Comparison of ENCODE assay signal across 9 mouse cellular contexts in the genomic region with DNA sequence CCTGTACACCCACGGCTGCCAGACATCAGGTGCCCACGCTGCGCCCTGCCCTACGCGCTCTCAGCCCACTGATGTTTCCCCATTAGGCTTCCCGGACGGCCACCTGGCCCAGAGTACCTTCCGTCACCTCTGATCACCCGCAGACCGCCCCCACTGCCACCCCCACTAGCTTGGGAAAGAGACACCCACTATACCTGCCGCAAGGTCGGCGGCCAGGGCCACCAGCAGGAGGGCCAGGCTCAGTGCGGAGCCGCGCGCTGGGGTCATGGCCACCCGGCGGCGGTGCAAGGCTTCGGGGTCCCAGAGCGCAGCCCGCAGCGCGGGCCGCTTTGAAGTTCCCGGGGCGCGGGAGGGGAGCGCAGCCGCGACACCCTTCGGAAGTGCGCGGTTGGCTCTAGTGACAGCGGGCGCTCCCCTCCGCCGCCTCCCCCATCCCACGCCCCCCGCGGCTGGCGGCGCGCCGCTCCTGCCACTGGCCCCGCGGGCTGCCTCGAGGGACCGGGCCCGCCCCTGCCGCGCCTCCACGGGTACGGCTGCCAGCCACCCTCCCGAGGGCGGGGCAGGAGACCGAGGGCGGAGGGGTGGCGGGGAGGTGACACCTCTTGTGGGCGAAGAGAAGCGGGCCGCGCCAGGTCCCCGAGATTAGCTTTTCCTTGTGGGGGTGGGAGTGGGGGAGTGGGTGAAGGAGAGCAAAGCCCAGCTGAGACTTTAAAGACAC. TPM values are rescaled to one million over a fixed set of nuclear protein-coding genes. Genes with fewer than 3 reads are reported as not detected.
DNase-seq lines count a peak whose midpoint lies in the region; ATAC-seq lines count a peak whose summit lies in the region.
"Had no signal": no experiment of that assay in that cellular context is flagged by ENCODE, and none has a peak within 500 bp of the region (broad histone marks: within the 10 kb centered on the region; RNA-seq: fewer than 3 reads in every experiment).

A gene (minus strand): TSS at position 482 of the 718 bp plus-strand sequence.

- under 1% methylated on average over 64 of the region's 65 CpGs for WGBS in heart, embryonic 10.5 days
- under 1% methylated on average over 63 of the region's 65 CpGs for WGBS in kidney, embryonic 15.5 days
- WGBS in limb, embryonic 15.5 days: under 1% methylated on average over 55 of the region's 65 CpGs
- under 1% methylated on average over 62 of the region's 65 CpGs for WGBS in midbrain, embryonic 14.5 days
- WGBS in stomach, embryonic 15.5 days: under 1% methylated on average over 62 of the region's 65 CpGs

- peak; percentile 83 for ATAC-seq in kidney, embryonic 15.5 days (replicated peaks; ENCODE audit: low FRiP score)
- ATAC-seq in limb, embryonic 15.5 days (ENCODE audit: insufficient number of reproducible peaks, low FRiP score, low TSS enrichment, low read depth): peak; percentile 48; the same call in 1 of the 2 replicates
- peak; percentile 80 for ATAC-seq in midbrain, embryonic 14.5 days (ENCODE audit: low FRiP score, low TSS enrichment)
- ATAC-seq in stomach, embryonic 15.5 days (ENCODE audit: insufficient read depth, low FRiP score, low read depth): peak; percentile 84

- H3K27ac ChIP-seq in heart, embryonic 10.5 days: 0 out of 2 replicates have a peak within 1 kb of the TSS, but pooled peaks have one; percentile 49
- H3K27ac ChIP-seq in kidney, embryonic 15.5 days: no peak within 1 kb of the TSS
- no peak within 1 kb of the TSS for H3K27ac ChIP-seq in limb, embryonic 15.5 days
- no peak within 1 kb of the TSS for H3K27ac ChIP-seq in midbrain, embryonic 14.5 days (replicated peaks; ENCODE audit: low read depth, low read length)
- no peak within 1 kb of the TSS for H3K27ac ChIP-seq in stomach, embryonic 15.5 days
- H3K27ac ChIP-seq: macrophage had no signal

- H3K4me2 ChIP-seq in kidney, embryonic 15.5 days: peak within 1 kb of the TSS; percentile 99
- peak within 1 kb of the TSS; percentile 100 for H3K4me2 ChIP-seq in limb, embryonic 15.5 days
- peak within 1 kb of the TSS; percentile 100 for H3K4me2 ChIP-seq in midbrain, embryonic 14.5 days (ENCODE audit: low read length)
- H3K4me2 ChIP-seq in stomach, embryonic 15.5 days: peak within 1 kb of the TSS; percentile 100

- peaks cover 12% of the 10 kb centered on the region for H3K4me1 ChIP-seq in heart, embryonic 10.5 days
- peaks cover 12% of the 10 kb centered on the region for H3K4me1 ChIP-seq in kidney, embryonic 15.5 days
- peaks cover 15% of the 10 kb centered on the region for H3K4me1 ChIP-seq in limb, embryonic 15.5 days
- H3K4me1 ChIP-seq in midbrain, embryonic 14.5 days (ENCODE audit: control insufficient read depth, insufficient read depth, low read length): peaks cover 7% of the 10 kb centered on the region; the same call in 1 of the 2 replicates
- H3K4me1 ChIP-seq in stomach, embryonic 15.5 days: peaks cover 6% of the 10 kb centered on the region; the same call in 1 of the 2 replicates

- peak; percentile 8 for DNase-seq in layer of hippocampus, adult 11-12 months (ENCODE audit: low spot score)
- no peak for DNase-seq in layer of hippocampus, adult 9-10 months (ENCODE audit: low spot score)
- peak; percentile 27 for DNase-seq in embryo, embryonic 9.5 days (ENCODE audit: extremely low spot score)
- peak; percentile 76 for DNase-seq in heart, embryonic 10.5 days (ENCODE audit: low spot score)
- peak; percentile 73 for DNase-seq in midbrain, embryonic 14.5 days

- peak within 1 kb of the TSS; percentile 27; the same call in 1 of the 2 replicates for H3K9ac ChIP-seq in kidney, embryonic 15.5 days
- peak within 1 kb of the TSS; percentile 26; the same call in 1 of the 2 replicates for H3K9ac ChIP-seq in limb, embryonic 15.5 days
- peak within 1 kb of the TSS; percentile 51 for H3K9ac ChIP-seq in midbrain, embryonic 14.5 days (replicated peaks; ENCODE audit: low read length)
- peak within 1 kb of the TSS; percentile 37; the same call in 1 of the 2 replicates for H3K9ac ChIP-seq in stomach, embryonic 15.5 days

- H3K36me3 ChIP-seq in heart, embryonic 10.5 days: no peaks in the 10 kb centered on the region
- H3K36me3 ChIP-seq in kidney, embryonic 15.5 days: no peaks in the 10 kb centered on the region
- H3K36me3 ChIP-seq in limb, embryonic 15.5 days: no peaks in the 10 kb centered on the region
- H3K36me3 ChIP-seq in midbrain, embryonic 14.5 days (ENCODE audit: control insufficient read depth, insufficient read depth, low read length): no peaks in the 10 kb centered on the region
- H3K36me3 ChIP-seq in stomach, embryonic 15.5 days: no peaks in the 10 kb centered on the region

- H3K27me3 ChIP-seq in heart, embryonic 10.5 days (ENCODE audit: insufficient read depth, poor library complexity, severe bottlenecking): peaks cover 26% of the 10 kb centered on the region
- peaks cover 28% of the 10 kb centered on the region for H3K27me3 ChIP-seq in kidney, embryonic 15.5 days
- H3K27me3 ChIP-seq in limb, embryonic 15.5 days: peaks cover 25% of the 10 kb centered on the region
- H3K27me3 ChIP-seq in midbrain, embryonic 14.5 days (ENCODE audit: control insufficient read depth, insufficient read depth, low read length): peaks cover 4% of the 10 kb centered on the region; the same call in 1 of the 2 replicates
- H3K27me3 ChIP-seq in stomach, embryonic 15.5 days (replicated peaks): no peaks in the 10 kb centered on the region

- peak within 1 kb of the TSS; percentile 70 for H3K4me3 ChIP-seq in heart, embryonic 10.5 days
- peak within 1 kb of the TSS; percentile 59 for H3K4me3 ChIP-seq in kidney, embryonic 15.5 days (replicated peaks)
- H3K4me3 ChIP-seq in limb, embryonic 15.5 days: peak within 1 kb of the TSS; percentile 52
- peak within 1 kb of the TSS; percentile 58 for H3K4me3 ChIP-seq in midbrain, embryonic 14.5 days (replicated peaks; ENCODE audit: low read depth, low read length)
- H3K4me3 ChIP-seq in stomach, embryonic 15.5 days (replicated peaks): peak within 1 kb of the TSS; percentile 60

- no peaks in the 10 kb centered on the region for H3K9me3 ChIP-seq in heart, embryonic 10.5 days
- H3K9me3 ChIP-seq in kidney, embryonic 15.5 days (replicated peaks): no peaks in the 10 kb centered on the region
- no peaks in the 10 kb centered on the region for H3K9me3 ChIP-seq in limb, embryonic 15.5 days
- no peaks in the 10 kb centered on the region for H3K9me3 ChIP-seq in midbrain, embryonic 14.5 days (ENCODE audit: control insufficient read depth, low read length)
- no peaks in the 10 kb centered on the region for H3K9me3 ChIP-seq in stomach, embryonic 15.5 days

RNA-seq across cellular contexts. Expression of the gene that starts here (rescaled TPM):
- 0.75 and 1.1 TPM in 2 replicates for polyA plus RNA-seq in heart, embryonic 10.5 days (2016; fragmentation: Nextera tagmentation; extraction: Ambion mirVana)
- 0.10 and 0.34 TPM in 2 replicates for polyA plus RNA-seq in kidney, embryonic 15.5 days (2015; fragmentation: Nextera tagmentation; extraction: Ambion mirVana)
- polyA plus RNA-seq in limb, embryonic 15.5 days (2015; fragmentation: Nextera tagmentation; extraction: Ambion mirVana): 0.05 and 0.17 TPM in 2 replicates
- polyA plus RNA-seq in midbrain, embryonic 14.5 days (2014; fragmentation: Nextera tagmentation; extraction: Ambion mirVana): 0.43 and 0.86 TPM in 2 replicates
- polyA plus RNA-seq in stomach, embryonic 15.5 days (2015; fragmentation: Nextera tagmentation; extraction: Ambion mirVana): 1.6 and 1.9 TPM in 2 replicates
- polyA plus RNA-seq: macrophage had no signal

Comparison
In these comparisons a context has a peak if more than half of its experiments do, and no peak if none do; other contexts are left out.
1. Peak in ATAC-seq, H3K4me3 ChIP-seq, H3K9ac ChIP-seq and H3K4me2 ChIP-seq in kidney, embryonic 15.5 days; RNA of the gene not detected or under 1 TPM.
2. Peak in ATAC-seq, H3K4me3 ChIP-seq, H3K9ac ChIP-seq and H3K4me2 ChIP-seq in limb, embryonic 15.5 days; RNA of the gene not detected or under 1 TPM.
3. Peak in DNase-seq, ATAC-seq, H3K4me3 ChIP-seq, H3K9ac ChIP-seq and H3K4me2 ChIP-seq in midbrain, embryonic 14.5 days; RNA of the gene not detected or under 1 TPM.